Mouse (Mus musculus) left cerebral cortex, adult 2 months (tissue): ENCODE data around the gene Susd2. TPM values are rescaled to one million over a fixed set of nuclear protein-coding genes. Genes with fewer than 3 reads are reported as not detected.
A peak's percentile ranks its signal among the peaks of the same experiment; 100 is the strongest.

Experiments
- DNase-seq, 2 experiments: peaks; one replicate each; pipeline ENCODE4 v3.0.0; 2021 to 2022; ENCODE audit warnings: low spot score in 2 of 2, mixed read lengths in 1 of 2; ENCODE audit errors: extremely low spot score in 1 of 2
- H3K27ac ChIP-seq: fragments of 200-600 bp; 2 replicates; pipeline ENCODE4 v1.8.1; 2022
- H3K4me3 ChIP-seq: fragments of 200-600 bp; 2 replicates; pipeline ENCODE4 v1.8.1; 2022
- CTCF ChIP-seq: fragments of 200-600 bp; IDR thresholded peaks from 2 replicates; pipeline ENCODE4 v1.8.1; 2022; ENCODE audit warnings: antibody characterized with exemption, mild to moderate bottlenecking, moderate library complexity
- intact Hi-C: fragments of 180-260 bp; cut with DNase I; formaldehyde crosslinking; loops from one replicate; pipeline ENCODE4 v1.15.1; 2025
- long read RNA-seq, 2 experiments: library from polyadenylated mRNA; stranded (forward); transcript quantifications; one replicate each; pipeline ENCODE4 v2.0.0; 2021; ENCODE audit warnings: borderline mapping rate in 2 of 2
- total RNA-seq, 2 experiments: library from RNA; stranded (reverse); gene quantifications; 2 replicates each; pipeline ENCODE4 v1.2.3; 2021

Gene Susd2
- total RNA-seq: 1 to 10 TPM; 8.4 to 8.9 TPM
- long read RNA-seq, experiment 1, transcript Susd2-202 (15 exons, 3,151 nt): major isoform, 6 of 8 reads
- long read RNA-seq, experiment 1, partial matches to known transcripts: 2 of 8 reads
- long read RNA-seq, experiment 1, other reads (novel, unspliced or antisense): 0 of 8 reads
- long read RNA-seq, experiment 2, transcript Susd2-202 (15 exons, 3,151 nt): major isoform, 7 of 9 reads
- long read RNA-seq, experiment 2, partial matches to known transcripts: 0 of 9 reads
- long read RNA-seq, experiment 2, other reads (novel, unspliced or antisense): 1 of 9 reads

DNA sequence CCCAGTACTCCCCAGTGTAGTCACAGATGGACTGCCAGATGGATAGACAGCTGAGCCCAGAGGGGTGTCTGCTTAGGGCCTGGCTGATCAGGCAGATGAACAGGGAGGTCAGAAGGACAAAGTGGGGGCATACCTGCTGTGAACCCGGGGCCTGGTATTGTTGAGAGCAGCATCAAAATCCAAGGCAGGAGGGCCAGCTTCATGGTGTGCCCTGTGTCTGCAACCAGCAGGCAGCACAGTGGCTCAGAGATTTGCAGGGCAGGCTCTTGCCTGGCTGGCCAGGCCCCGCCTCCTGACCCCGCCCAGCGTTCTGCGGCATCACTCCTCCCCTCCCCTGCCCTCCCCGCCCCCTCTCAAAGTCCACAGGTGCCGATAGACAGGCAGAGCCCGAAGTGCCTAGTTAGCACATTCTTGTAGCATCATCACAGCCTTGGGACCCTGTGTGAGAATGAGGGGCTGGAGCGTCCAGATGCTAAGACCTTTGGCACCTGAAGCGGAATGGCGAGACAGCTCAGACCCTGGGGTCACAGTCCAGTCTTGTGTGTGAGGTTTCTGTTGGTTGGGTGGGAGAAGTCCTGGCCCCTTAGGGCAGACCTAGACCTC, at the start of gene Susd2:
Susd2 (minus strand) TSS at position 268 of the 603 bp plus-strand sequence.
- TF ChIP-seq CTCF: no peak
- Histone ChIP-seq H3K4me3 (no peak within 1 kb of the TSS), H3K27ac (peak within 1 kb of the TSS; percentile 5; the same call in 1 of the 2 replicates)
- DNase-seq: no peak
- intact Hi-C loops: no loop called here

DNA sequence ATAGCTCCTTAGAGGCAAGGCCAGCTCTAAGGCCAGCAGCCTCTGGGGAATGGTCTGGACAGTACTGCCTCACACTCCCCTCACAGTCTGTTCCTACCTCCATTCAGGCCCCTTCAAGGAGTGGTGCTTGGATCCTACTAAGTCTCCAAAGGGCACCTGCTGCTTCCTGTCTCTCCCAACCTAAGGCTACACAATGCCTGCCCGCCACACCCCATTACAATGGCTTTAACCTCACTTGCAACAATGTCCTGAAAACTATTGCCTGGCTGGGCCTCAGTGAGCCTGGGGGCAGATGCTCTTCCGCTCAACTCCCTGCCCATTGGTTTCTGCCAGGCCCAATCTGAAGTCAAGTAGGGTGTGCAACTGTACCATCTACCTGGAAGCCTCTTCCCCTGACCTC, 44.8 kb upstream of the Susd2 start:
- intact Hi-C loops: no loop called here
- Histone ChIP-seq H3K4me3 (no peak overlapping the region), H3K27ac (no peak overlapping the region)
- no peak for TF ChIP-seq CTCF
- DNase-seq: no peak

DNA sequence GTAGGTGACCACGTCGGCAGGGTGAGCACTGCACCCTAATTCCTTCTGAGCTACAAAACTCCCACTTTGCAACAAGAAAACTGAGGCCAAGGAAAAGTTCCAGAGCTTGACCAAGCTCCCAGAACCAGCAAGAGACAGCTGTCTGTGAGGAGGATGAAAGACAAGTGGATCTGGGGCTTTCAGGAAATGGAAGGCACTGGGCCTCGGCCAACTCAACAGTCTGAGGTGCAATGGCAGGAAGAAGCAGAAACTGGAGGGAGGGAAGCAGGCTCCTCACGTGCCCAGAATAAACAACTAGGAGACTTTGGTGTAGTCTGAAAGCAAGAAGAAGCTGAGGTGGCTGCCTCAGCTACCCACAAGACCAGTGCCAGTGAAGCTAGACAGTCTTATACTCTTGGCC, 42.9 kb upstream of the Susd2 start:
- 0 out of 2 replicates have a peak overlapping the region, but pooled peaks have one; percentile 21 for H3K27ac ChIP-seq
- TF ChIP-seq CTCF: no peak
- no peak for DNase-seq
- intact Hi-C loops: no loop called here
- H3K4me3 ChIP-seq: no peak overlapping the region

DNA sequence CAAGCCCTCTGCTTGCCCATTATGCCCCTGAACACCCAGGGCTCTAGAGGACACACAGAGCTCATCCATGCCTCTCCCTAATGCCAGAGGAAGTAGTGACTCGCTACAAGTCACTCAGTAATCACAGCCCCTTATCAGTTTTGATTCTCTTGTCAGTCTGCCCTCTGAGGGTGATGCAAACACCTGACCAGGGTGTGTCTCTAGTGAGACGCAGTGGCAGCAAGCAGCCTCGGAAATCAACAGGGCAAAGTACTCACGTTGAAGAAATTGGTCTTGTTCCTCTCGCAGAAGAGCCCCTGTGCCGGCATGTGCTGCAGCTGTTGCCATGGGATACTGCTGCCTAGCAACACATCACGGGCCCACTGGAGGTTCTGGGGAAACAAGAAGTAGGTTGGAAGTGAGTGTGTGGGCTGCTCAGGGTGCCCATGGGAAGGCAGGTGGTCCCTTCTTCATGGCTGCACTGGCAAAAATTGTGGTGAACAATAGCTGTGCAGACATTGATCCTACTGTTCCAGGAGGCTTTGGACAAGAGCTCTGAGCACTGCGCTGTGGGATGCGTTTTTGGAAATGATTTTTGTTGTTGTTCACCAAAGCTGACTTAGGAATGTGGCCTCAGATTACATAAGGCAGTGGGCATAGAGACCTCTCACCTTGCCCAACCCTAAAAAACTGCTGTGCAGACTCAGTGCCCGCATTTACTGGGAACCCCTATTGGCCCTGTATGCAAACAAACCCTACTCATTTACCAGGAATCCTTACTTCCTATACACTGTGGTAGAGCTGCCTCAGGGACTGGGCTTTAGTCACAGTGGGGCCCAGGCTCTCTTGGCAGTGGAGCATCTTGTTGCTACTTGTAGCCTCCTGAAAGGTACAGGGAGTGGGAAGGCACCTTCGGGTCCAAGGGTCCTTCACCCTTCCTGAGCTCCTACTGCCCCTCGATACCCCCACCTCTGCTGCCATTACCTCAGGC, 40.5 kb upstream of the Susd2 start:
- no peak for TF ChIP-seq CTCF
- H3K4me3 ChIP-seq: no peak overlapping the region
- peak; percentile 83 to 85 for DNase-seq
- peak overlapping the region; percentile 85 for H3K27ac ChIP-seq
- intact Hi-C loops: loop anchor here (2.0 kb wide), 1 partner anchor 16 kb away; no protein-coding TSS in a partner anchor

DNA sequence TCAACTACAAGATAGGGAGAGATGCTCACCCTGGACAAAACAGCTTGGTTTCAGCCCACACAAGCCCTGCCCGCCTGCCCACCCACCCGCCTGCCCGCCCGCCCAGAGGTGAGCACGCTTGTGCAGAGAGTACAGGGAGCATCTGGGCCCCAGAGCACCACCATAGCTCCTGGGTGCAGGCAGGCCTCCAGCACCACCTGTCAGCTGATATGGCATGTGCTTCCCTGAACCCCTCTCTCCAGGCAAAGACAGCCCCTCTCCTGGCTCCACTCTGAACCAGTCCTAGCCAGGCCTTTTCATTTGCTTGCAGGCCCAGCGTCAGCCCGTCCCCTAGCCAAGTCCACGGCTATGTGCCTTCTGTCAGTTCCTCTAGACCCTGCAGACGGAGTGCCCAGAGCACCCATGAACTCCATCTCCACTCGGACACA, 36.8 kb upstream of the Susd2 start:
- H3K4me3 ChIP-seq: no peak overlapping the region
- intact Hi-C loops: no loop called here
- no peak for DNase-seq
- TF ChIP-seq CTCF: no peak
- peak overlapping the region; percentile 78 for H3K27ac ChIP-seq

DNA sequence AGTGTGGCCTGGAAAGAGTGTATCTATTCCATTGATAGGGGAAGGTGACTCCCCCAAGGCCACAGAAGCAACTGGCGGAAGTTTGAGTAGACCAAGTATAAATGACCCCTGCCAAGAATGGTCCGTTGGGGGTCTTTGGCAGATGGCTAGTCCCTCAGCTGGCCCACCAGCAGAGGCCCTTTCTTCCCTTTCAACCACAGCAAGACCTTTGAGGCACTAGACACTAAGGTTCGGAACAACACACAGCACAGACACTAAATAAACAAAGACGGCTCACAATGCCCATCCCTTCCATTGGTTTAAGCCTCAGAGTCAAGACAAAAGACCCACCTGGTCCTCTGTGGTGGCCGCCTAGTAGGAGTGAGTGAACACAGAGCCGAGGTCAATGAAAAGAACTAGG, 35.4 kb upstream of the Susd2 start:
- TF ChIP-seq CTCF: no peak
- Histone ChIP-seq H3K27ac (peak overlapping the region; percentile 81; the same call in 1 of the 2 replicates), H3K4me3 (no peak overlapping the region)
- no peak for DNase-seq
- intact Hi-C loops: no loop called here

DNA sequence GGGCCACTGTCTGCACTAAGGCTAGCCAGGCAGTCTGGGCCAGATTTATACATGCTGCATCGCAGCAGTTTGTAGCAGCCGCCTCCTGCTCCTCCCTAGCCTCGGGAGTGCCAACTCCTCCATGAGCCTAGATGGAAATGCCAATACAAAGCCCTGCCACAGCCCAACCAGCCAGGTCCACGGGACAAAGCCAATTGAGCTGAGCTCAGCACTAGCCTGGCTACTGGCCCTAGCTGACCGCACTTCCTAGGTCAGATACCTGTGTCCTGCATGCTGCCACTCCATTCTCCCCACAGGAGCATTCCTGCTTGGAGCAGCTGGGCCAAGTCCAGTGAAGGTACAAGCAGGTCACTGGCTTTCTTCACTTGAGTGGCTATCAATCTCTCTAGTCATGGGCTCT, 34.2 kb upstream of the Susd2 start:
- Histone ChIP-seq H3K4me3 (no peak overlapping the region), H3K27ac (peak overlapping the region; percentile 80)
- no peak for DNase-seq
- intact Hi-C loops: loop anchor here (1.0 kb wide), 1 partner anchor 10 kb away; no protein-coding TSS in a partner anchor
- TF ChIP-seq CTCF: no peak

DNA sequence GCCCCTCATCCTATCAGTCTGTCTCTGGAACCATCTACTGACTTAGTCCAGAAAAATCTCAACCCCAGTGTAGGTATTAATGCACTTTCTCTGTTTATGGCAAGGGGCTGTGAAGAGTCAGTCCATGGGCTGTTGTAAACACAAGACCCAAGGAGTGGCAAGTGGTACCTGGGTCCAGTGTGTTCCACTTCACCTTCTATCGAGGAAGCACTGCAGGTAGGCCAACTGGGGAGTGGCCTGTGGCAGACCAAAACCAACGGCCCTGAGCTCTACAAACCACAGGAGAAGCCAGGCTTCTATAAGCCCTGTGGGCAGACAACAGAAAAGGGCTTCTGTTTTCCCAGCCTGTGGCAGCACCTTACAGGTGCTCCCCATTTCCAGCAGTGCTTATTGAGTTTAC, 33.8 kb upstream of the Susd2 start:
- H3K4me3 ChIP-seq: no peak overlapping the region
- DNase-seq: no peak
- peak overlapping the region; percentile 80 for H3K27ac ChIP-seq
- intact Hi-C loops: loop anchor here (1.0 kb wide), 1 partner anchor 9 kb away; no protein-coding TSS in a partner anchor
- no peak for TF ChIP-seq CTCF

DNA sequence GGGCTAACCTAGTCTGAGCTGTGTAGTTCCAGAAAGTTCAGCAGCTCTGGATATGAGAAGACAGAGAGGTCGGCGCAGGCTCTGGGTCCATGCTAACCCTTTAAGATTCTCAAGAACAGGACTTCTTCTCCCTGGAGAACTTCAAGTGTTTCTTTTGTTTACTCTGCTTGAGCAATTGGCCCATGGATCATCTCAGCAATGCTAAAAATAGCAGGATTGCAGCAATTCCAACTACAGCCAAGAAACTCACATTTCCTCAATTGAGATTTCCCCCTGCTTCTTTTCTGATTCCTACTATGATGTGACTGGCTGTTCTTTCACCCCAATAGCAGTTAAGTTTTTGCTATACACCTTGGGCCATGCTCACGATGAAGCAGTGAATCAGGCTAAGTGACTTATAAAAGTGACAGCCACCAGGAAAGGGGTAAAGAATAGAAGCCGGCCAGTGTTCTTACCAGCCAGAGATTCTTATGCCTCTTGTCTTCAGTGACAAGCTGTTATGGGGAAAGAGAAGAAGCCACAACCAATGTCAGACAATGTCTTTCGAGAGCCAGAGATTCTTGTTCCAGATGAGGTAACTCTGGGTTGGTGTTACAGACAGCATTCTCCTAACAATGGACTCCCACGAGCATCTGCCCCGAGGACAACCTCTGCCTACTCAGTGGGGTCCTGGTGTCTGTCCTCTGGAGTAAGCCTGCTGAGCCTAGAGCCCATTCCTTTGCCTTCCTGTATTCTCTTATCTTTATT, 33.2 kb upstream of the Susd2 start:
- TF ChIP-seq CTCF: no peak
- Histone ChIP-seq H3K27ac (peak overlapping the region; percentile 80), H3K4me3 (no peak overlapping the region)
- DNase-seq: no peak
- intact Hi-C loops: loop anchor here (1.0 kb wide), 1 partner anchor 9 kb away; no protein-coding TSS in a partner anchor

DNA sequence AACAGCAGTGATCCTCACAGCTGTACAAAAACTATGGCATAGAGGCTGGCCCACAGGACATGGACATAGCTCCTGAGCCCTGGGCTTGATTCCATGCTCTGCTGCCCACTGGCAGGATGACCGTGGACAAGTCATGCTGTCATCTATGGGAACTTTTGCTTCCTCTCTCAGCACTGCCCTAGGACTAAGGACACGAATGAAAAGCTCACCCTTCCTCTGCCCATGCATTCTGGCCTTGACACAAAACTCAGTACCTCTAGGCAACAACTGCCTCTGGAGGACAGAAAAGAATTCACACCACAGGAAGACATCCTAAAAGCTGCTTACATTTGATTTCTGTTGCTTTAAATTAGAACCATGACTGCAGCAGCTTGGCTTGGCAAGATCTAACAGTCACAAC, 32.5 kb upstream of the Susd2 start:
- no peak for DNase-seq
- intact Hi-C loops: no loop called here

DNA sequence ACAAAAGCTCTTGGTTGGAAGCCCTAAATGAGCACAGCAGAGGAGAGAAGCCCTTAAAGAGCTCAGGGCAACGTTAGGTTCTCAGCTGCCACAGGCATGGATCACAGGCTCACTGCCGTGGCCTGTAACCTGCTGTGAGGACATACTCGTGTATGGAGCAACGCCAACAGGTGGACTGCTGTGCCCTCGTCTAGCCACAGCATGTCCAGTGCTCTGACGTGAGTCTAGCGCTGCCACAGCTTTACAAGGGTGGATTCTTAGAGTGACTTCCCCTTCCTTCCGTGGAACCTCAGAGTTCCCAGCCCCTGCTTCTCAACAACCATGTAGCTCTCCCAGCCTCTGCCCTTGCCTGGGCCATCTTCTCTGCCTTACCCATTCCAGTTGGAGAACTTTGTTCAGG, 31.8 kb upstream of the Susd2 start:
- Histone ChIP-seq H3K27ac (no peak overlapping the region; the same call in 1 of the 2 replicates), H3K4me3 (no peak overlapping the region)
- intact Hi-C loops: no loop called here
- no peak for DNase-seq
- TF ChIP-seq CTCF: no peak

More for the DNA sequence above, 32.5 kb upstream of the Susd2 start:
- H3K27ac ChIP-seq: peak overlapping the region; percentile 80
- no peak overlapping the region for H3K4me3 ChIP-seq
- TF ChIP-seq CTCF: no peak
